Mouse (Mus musculus) small intestine, adult 2 months (tissue): ENCODE results near the gene Slc4a3.

Experiments
- CTCF ChIP-seq: fragments of 200-500 bp; IDR thresholded peaks from 2 replicates; pipeline ENCODE4 v1.5.1; 2012; ENCODE audit warnings: low read depth, mild to moderate bottlenecking, control low read depth, inconsistent platforms, low read length, moderate library complexity, mixed read lengths; ENCODE audit not compliant: insufficient replicate concordance, insufficient read length; ENCODE audit errors: extremely low read depth
- POLR2A ChIP-seq: fragments of 200-500 bp; IDR thresholded peaks from 2 replicates; pipeline ENCODE4 v1.6.1; 2012; ENCODE audit warnings: low read depth, mild to moderate bottlenecking, control low read depth, inconsistent platforms, low read length, moderate library complexity

- TF ChIP-seq POLR2A: no peak
- TF ChIP-seq CTCF: no peak
These were observed 8.5 kb upstream of the Slc4a3 start for GRCm38 (mm10) chr1:75537587-75537986.
